Mouse (Mus musculus): ENCODE results near the gene Ppp1r12c. TPM values are rescaled to one million over a fixed set of nuclear protein-coding genes. Genes with fewer than 3 reads are reported as not detected.
"Not testable (repeated sequence)": the region's sequence is repeated elsewhere in the genome, so short reads cannot be mapped to it uniquely, and the experiment has no call there.

Ppp1r12c gene
- 38.8 and 44.6 TPM in 2 replicates for polyA plus RNA-seq (2015; fragmentation: Nextera tagmentation; extraction: Ambion mirVana)

GRCm38 (mm10) chr7:4501558-4502397 is at the start of gene Ppp1r12c:
Gene Ppp1r12c (minus strand): TSS chr7:4501680.
- H3K4me3 ChIP-seq (replicated peaks), result peak within 1 kb of the TSS; percentile 64
- H3K4me1 ChIP-seq, result peaks cover 45% of the 10 kb centered on the region
- no peaks in the 10 kb centered on the region for H3K9me3 ChIP-seq (replicated peaks)
- H3K4me2 ChIP-seq, result peak within 1 kb of the TSS; percentile 72
- H3K9ac ChIP-seq (replicated peaks), result peak within 1 kb of the TSS; percentile 75
- peaks cover 9% of the 10 kb centered on the region; the same call in 1 of the 2 replicates for H3K36me3 ChIP-seq
- no peaks in the 10 kb centered on the region for H3K27me3 ChIP-seq (replicated peaks)
- under 1% methylated on average over 56 of the region's 62 CpGs for WGBS
- peak; percentile 94 for ATAC-seq (ENCODE audit: low FRiP score)
- peak within 1 kb of the TSS; percentile 91 for H3K27ac ChIP-seq (replicated peaks)

GRCm38 (mm10) chr7:4547221-4547641 is 45.8 kb upstream of the Ppp1r12c start, which contains the start of gene Syt5:
Gene Syt5 (minus strand): TSS chr7:4547541.
- Histone ChIP-seq H3K27me3 (replicated peaks) (no peaks in the 10 kb centered on the region), H3K4me3 (replicated peaks) (peak within 1 kb of the TSS; percentile 60), H3K4me2 (peak within 1 kb of the TSS; percentile 74), H3K4me1 (peaks cover 17% of the 10 kb centered on the region), H3K27ac (replicated peaks) (peak within 1 kb of the TSS; percentile 95), H3K9ac (replicated peaks) (peak within 1 kb of the TSS; percentile 62), H3K9me3 (replicated peaks) (no peaks in the 10 kb centered on the region), H3K36me3 (peaks cover 13% of the 10 kb centered on the region; the same call in 1 of the 2 replicates)
- WGBS, result 5% methylated on average over 33 of the region's 33 CpGs
- ATAC-seq (ENCODE audit: low FRiP score), result peak; percentile 90

GRCm38 (mm10) chr7:4546591-4547131 is 45.2 kb upstream of the Ppp1r12c start:
- Histone ChIP-seq H3K4me1 (peaks cover 17% of the 10 kb centered on the region), H3K36me3 (peaks cover 19% of the 10 kb centered on the region), H3K27me3 (replicated peaks) (no peaks in the 10 kb centered on the region), H3K27ac (replicated peaks) (peak overlapping the region; percentile 95), H3K4me3 (replicated peaks) (peak overlapping the region; percentile 60), H3K9ac (replicated peaks) (peak overlapping the region; percentile 62), H3K9me3 (replicated peaks) (no peaks in the 10 kb centered on the region), H3K4me2 (peak overlapping the region; percentile 74)
- WGBS, result under 1% methylated on average over 26 of the region's 26 CpGs
- ATAC-seq (ENCODE audit: low FRiP score), result peak; percentile 90

GRCm38 (mm10) chr7:4546050-4546449 is 44.6 kb upstream of the Ppp1r12c start:
- Histone ChIP-seq H3K4me2 (peak overlapping the region; percentile 74), H3K4me1 (peaks cover 17% of the 10 kb centered on the region), H3K9ac (replicated peaks) (peak overlapping the region; percentile 62), H3K36me3 (peaks cover 25% of the 10 kb centered on the region), H3K27me3 (replicated peaks) (no peaks in the 10 kb centered on the region), H3K4me3 (replicated peaks) (peak overlapping the region; percentile 60), H3K9me3 (replicated peaks) (no peaks in the 10 kb centered on the region), H3K27ac (replicated peaks) (peak overlapping the region; percentile 95)
- ATAC-seq (ENCODE audit: low FRiP score), result peak; percentile 6; the same call in 1 of the 2 replicates
- WGBS, result 69% methylated on average over 15 of the region's 15 CpGs

GRCm38 (mm10) chr7:4542013-4542412 is 40.5 kb upstream of the Ppp1r12c start:
- H3K36me3 ChIP-seq, result peaks cover 44% of the 10 kb centered on the region
- no peak for ATAC-seq (ENCODE audit: low FRiP score)

GRCm38 (mm10) chr7:4541344-4541743 is 39.9 kb upstream of the Ppp1r12c start:
- no peaks in the 10 kb centered on the region for H3K9me3 ChIP-seq (replicated peaks)
- no peak overlapping the region for H3K9ac ChIP-seq (replicated peaks)
- no peaks in the 10 kb centered on the region for H3K27me3 ChIP-seq (replicated peaks)
- H3K4me2 ChIP-seq, result no peak overlapping the region
- H3K4me3 ChIP-seq (replicated peaks), result no peak overlapping the region
- no peak for ATAC-seq (ENCODE audit: low FRiP score)
- peaks cover 12% of the 10 kb centered on the region for H3K4me1 ChIP-seq
- WGBS, result 68% methylated on average over 5 of the region's 5 CpGs
- no peak overlapping the region for H3K27ac ChIP-seq (replicated peaks)
- peaks cover 44% of the 10 kb centered on the region for H3K36me3 ChIP-seq

More at GRCm38 (mm10) chr7:4542013-4542412, 40.5 kb upstream of the Ppp1r12c start:
- Histone ChIP-seq H3K27ac (replicated peaks) (no peak overlapping the region), H3K27me3 (replicated peaks) (no peaks in the 10 kb centered on the region), H3K4me1 (peaks cover 13% of the 10 kb centered on the region), H3K9me3 (replicated peaks) (no peaks in the 10 kb centered on the region), H3K9ac (replicated peaks) (no peak overlapping the region), H3K4me3 (replicated peaks) (no peak overlapping the region), H3K4me2 (no peak overlapping the region)
- WGBS, result 44% methylated on average over 17 of the region's 17 CpGs

GRCm38 (mm10) chr7:4539019-4539418 is 37.5 kb upstream of the Ppp1r12c start:
- 86% methylated on average over 2 of the region's 2 CpGs for WGBS
- Histone ChIP-seq H3K27me3 (replicated peaks) (no peaks in the 10 kb centered on the region), H3K4me1 (no peaks in the 10 kb centered on the region), H3K27ac (replicated peaks) (no peak overlapping the region), H3K4me2 (no peak overlapping the region), H3K36me3 (peaks cover 44% of the 10 kb centered on the region), H3K9me3 (replicated peaks) (no peaks in the 10 kb centered on the region), H3K9ac (replicated peaks) (no peak overlapping the region), H3K4me3 (replicated peaks) (no peak overlapping the region)
- no peak for ATAC-seq (ENCODE audit: low FRiP score)

GRCm38 (mm10) chr7:4537181-4537580 is 35.7 kb upstream of the Ppp1r12c start:
- ATAC-seq (ENCODE audit: low FRiP score), result no peak
- Histone ChIP-seq H3K27me3 (replicated peaks) (peaks cover under 1% of the 10 kb centered on the region; the same call in 1 of the 2 replicates), H3K9me3 (replicated peaks) (no peaks in the 10 kb centered on the region), H3K4me1 (0 out of 2 replicates have a peak, but pooled peaks cover 1% of the 10 kb centered on the region), H3K4me2 (no peak overlapping the region), H3K4me3 (replicated peaks) (no peak overlapping the region), H3K36me3 (peaks cover 31% of the 10 kb centered on the region), H3K27ac (replicated peaks) (no peak overlapping the region), H3K9ac (replicated peaks) (no peak overlapping the region)
- 46% methylated on average over 4 of the region's 4 CpGs for WGBS

- peaks cover 6% of the 10 kb centered on the region; the same call in 1 of the 2 replicates for H3K27me3 ChIP-seq (replicated peaks)
- 0 out of 2 replicates have a peak, but pooled peaks cover 4% of the 10 kb centered on the region for H3K4me1 ChIP-seq
- H3K9ac ChIP-seq (replicated peaks), result no peak overlapping the region
- H3K9me3 ChIP-seq (replicated peaks), result no peaks in the 10 kb centered on the region
- H3K4me2 ChIP-seq, result no peak overlapping the region
- H3K27ac ChIP-seq (replicated peaks), result no peak overlapping the region
- no peak for ATAC-seq (ENCODE audit: low FRiP score)
- peaks cover 23% of the 10 kb centered on the region for H3K36me3 ChIP-seq
- WGBS, result 89% methylated on average over 4 of the region's 4 CpGs
- H3K4me3 ChIP-seq (replicated peaks), result no peak overlapping the region
Observed at GRCm38 (mm10) chr7:4536369-4536768, 34.9 kb upstream of the Ppp1r12c start.

GRCm38 (mm10) chr7:4532005-4532729 is 30.7 kb upstream of the Ppp1r12c start, which contains the start of gene Dnaaf3:
Gene Dnaaf3 (minus strand): TSS chr7:4532453.
- H3K9ac ChIP-seq (replicated peaks), result peak within 1 kb of the TSS; percentile 24; the same call in 1 of the 2 replicates
- peaks cover 6% of the 10 kb centered on the region; the same call in 1 of the 2 replicates for H3K27me3 ChIP-seq (replicated peaks)
- peak within 1 kb of the TSS; percentile 26 for H3K4me3 ChIP-seq (replicated peaks)
- H3K4me2 ChIP-seq, result peak within 1 kb of the TSS; percentile 51
- H3K27ac ChIP-seq (replicated peaks), result no peak within 1 kb of the TSS
- no peaks in the 10 kb centered on the region for H3K9me3 ChIP-seq (replicated peaks)
- ATAC-seq (ENCODE audit: low FRiP score), result 0 out of 2 replicates have a peak, but pooled peaks have one; percentile 35
- H3K36me3 ChIP-seq, result no peaks in the 10 kb centered on the region
- H3K4me1 ChIP-seq, result peaks cover 7% of the 10 kb centered on the region
- WGBS, result 2% methylated on average over 28 of the region's 28 CpGs

- H3K27me3 ChIP-seq (replicated peaks); H3K4me2 ChIP-seq; H3K9ac ChIP-seq (replicated peaks); H3K9me3 ChIP-seq (replicated peaks); H3K27ac ChIP-seq (replicated peaks); H3K4me3 ChIP-seq (replicated peaks); H3K36me3 ChIP-seq; ATAC-seq (ENCODE audit: low FRiP score): not testable (repeated sequence)
- H3K4me1 ChIP-seq, result peaks cover 20% of the 10 kb centered on the region
- WGBS, result 63% methylated on average over 8 of the region's 8 CpGs
Observed at GRCm38 (mm10) chr7:4530166-4530565, 28.7 kb upstream of the Ppp1r12c start.

Measured in neural tube, embryonic 15.5 days (tissue).